Mouse (Mus musculus) cerebellum, adult (tissue): ENCODE data around the gene Odaph.
"Not testable (repeated sequence)": the region's sequence is repeated elsewhere in the genome, so short reads cannot be mapped to it uniquely, and the experiment has no call there.

ENCODE experiments used
- ATAC-seq: cut with Nextera tagmentation; 2 replicates; pipeline ENCODE4 v1.9.2; 2017; ENCODE audit warnings: mild to moderate bottlenecking, moderate library complexity, mixed read lengths; ENCODE audit not compliant: insufficient number of reproducible peaks, low FRiP score, low TSS enrichment

Gene Odaph

DNA sequence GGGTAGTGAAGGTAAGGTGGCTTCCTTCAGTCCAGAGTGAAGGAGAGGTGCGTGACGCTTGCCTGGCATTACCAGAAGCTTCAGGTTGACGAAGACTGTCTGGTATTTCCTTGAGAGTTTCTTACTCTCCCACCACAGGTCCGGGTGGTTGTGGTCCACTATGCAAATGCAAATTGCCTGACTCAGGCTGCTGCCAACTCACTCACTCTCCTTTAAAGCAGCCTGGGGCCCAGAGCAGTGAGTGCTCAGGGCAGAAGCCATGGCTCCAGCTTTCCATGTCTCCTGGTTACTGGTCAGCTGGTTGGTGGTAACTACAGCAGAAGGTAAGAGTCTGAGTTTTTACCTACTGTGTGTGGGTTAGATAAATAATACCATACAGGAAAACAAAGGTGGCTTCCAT is at the start of gene Odaph:
Gene Odaph, plus strand, starts transcription at position 240 of the 400 bp plus-strand sequence.
- ATAC-seq: no peak

DNA sequence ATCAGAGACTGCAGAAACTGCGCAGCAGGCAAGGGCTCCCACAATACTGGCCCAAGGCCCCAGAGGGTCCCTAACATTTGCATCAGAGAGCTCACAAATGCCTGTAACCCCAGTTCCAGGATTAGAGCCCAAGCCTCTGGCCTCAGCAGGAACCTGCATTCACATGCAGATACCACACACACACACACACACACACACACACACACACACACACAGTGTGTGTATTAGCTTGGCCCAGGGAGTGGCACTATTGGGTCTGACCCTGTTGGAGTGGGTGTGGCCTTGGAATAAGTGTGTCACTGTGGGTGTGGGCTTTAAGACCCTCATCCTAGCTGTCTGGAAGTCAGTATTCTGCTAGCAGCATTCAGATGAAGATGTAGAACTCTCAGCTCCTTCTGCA is 41.7 kb upstream of the Odaph start:
- ATAC-seq: not testable (repeated sequence)

DNA sequence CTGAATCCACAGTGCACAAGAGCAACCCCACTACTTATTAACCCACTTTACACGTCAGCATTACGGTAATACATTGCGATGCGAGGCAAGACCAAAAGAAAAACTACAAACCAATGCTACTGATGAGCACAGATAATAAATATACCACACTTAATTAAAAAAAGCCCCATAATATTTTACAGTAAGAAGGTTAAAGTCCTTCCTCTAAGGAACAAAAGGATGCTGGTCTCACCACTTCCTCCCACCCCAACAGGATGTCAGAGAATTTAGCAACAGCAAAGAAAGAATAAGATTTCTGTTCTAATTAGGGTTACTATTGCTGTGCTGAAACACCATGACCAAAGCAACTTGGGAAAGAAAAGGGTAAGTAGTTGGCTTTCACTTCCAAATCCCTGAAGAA is 40.3 kb upstream of the Odaph start:
- ATAC-seq: no peak

DNA sequence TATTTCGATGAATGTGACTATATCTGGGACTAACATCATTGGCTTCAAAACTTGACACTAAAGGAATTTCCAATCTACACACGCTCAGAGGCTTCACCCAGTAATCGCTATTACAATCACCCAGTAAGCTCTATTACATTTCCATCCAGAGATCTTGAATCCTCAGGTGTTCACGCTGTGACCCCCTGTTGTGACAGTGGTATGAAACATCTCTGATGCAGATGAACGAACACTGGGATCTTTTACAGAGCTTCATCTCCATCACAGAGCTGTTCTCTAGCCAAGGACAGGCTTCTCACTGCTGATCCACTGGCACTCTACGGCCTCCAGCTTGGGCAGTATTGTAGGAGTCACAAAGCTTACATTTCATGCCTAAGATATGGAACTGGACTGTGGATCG is 37.8 kb upstream of the Odaph start:
- no peak for ATAC-seq

DNA sequence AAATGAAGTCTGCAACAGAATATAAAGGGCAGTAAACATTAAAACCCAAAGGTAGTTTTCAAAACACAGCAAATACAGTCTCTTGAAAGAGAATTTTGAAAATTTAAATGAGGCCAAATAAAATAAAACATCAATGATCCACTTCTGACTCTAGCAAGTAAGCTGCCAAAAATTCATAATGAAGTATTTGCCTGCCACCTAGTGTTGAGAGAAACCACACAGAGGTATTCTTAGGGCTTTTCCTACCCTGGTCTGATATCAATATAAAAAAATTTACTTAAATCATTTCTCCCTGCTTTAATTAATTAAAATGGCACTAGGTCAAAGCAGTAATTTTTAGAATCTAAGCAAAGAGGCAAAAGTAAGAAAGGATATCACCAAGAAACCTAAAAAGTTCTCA is 35.9 kb upstream of the Odaph start:
- ATAC-seq: no peak

DNA sequence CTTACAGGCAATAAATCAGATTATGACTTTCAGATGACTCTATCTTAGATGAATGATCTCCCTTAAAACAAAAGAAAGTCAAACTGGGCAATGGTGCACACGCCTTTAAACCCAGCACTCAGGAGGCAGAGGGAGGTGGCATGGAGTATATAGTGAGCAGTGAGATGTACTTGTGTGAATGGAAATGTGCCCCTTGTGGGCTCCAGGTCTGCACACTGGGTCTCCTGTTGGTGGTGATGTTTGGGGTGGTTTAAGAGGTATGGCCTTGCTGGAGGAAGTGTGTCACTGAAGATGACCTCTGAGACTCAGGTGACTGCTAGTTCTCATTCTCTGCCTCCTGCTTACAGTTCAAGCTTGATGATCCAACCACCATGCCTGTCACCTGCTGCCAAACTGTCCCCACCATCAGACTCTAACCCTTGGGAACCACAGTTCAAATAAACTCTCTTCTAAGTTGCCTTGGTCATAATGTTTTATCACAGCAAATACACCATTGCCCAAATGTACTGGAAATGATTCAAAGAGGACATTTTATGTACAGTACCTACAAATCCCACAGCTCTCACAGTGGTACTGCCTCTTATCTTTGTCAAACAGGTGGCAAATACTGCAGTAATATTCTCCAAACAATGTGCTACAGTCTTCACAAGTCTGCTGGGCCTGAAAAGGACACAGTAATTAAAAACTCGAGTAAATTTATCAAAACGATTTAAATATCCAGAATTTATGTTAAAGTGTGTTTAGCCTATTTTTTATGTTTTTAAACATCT is 30.1 kb upstream of the Odaph start:
- ATAC-seq: no peak

DNA sequence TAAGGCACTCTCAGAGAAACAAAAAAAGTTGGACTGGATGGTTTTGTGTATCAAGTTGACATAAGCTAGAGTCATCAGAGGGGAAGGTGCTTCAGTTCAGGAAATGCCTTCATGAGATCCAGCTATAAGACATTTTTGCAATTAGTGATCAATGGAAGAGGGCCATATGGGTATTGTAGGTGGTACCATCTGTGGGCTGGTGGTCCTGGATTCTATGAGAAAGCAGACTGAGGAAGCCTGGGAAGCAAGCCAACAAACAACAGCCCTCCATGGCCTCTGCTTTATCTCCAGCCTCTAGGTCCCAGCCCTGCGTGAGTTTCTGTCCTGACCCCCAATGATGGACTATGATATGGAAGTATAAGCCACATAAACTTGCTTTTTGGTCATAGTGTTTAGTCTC is 28.2 kb upstream of the Odaph start:
- ATAC-seq: no peak

DNA sequence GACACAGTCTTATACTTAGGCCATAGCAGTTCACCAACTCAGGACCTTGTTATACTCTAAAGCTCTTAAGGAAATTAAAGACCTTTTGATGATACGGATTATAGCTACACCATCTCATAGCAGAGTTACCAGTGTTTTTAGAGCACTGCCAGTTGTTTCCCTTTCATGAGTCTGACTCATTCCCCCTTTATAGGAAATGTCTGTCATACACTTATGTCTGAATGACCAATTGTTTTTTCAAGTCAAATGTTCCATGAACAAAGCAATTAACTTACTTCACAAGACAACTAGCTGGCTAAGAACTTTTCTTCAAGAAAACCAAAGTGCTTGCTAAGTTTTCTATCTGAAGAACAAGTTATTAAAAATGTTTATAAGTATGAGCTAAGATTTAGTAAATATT is 27.3 kb upstream of the Odaph start:
- no peak for ATAC-seq

DNA sequence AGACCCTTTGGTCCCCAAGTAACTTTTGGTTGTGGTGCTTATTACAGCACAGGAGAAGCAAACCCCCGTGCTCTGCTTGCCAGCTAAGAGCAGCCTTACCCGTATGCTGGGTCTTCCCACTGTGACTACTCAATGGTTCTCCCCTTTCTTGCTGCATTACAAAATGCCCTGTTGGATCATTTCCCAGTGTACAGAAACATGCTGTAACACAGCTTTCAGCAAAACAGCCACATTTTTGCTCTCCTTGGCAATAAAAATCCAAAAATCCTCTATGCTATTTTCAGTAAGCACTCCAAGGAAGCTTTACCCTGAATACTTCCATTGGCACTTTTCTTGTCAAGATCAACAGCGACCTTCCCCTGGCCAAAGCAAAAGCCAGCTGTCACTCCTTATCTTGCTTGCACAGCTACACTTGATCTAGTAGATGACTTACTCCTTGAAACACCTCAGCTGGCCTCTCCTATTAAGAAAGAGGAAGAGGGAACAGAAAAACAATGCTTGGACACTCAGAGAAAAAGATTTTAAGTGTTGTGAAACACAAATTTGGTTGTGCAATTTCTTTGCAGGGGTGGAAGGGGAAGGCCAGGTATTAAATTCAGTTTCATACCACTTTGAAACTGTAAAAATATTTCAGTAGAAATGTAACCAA is 26.5 kb upstream of the Odaph start:
- ATAC-seq: no peak

DNA sequence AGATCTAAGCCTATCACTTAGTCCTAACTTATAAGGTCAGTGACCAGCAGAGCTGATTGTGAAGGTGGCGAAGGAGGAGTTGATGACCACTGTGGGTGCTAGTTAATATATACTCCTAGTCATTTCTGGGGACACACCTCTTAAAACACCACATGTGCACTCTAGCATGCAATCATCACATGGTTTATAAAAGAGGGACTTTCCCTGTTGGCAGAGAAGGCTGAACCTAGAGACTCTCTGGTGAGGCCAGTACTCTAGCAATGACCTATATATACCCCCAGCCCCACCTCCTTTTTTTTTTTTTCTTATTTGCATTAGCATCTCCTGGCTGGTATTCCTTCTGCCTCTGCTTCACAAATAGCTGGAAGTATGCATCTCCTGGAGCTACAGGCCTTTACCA is 25.9 kb upstream of the Odaph start:
- no peak for ATAC-seq

DNA sequence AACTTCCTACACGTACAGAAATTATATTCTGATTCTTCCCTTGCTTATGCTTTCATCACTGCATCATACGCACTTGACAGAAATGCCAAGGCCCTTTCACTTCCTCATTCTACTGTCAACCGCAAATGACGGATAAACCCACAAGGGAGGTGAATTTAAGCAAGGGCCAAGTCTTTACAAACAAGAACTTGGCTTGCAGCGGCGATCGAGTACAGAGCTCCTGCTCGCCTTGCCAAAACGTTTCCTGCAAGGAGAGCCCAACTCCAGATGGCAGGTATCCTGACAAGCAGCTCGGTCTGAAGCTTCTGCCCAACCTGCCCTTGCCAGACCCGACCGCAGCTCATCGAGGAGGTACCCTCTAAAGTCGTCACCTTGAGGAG is 25.0 kb upstream of the Odaph start:
- no peak; the same call in 1 of the 2 replicates for ATAC-seq

DNA sequence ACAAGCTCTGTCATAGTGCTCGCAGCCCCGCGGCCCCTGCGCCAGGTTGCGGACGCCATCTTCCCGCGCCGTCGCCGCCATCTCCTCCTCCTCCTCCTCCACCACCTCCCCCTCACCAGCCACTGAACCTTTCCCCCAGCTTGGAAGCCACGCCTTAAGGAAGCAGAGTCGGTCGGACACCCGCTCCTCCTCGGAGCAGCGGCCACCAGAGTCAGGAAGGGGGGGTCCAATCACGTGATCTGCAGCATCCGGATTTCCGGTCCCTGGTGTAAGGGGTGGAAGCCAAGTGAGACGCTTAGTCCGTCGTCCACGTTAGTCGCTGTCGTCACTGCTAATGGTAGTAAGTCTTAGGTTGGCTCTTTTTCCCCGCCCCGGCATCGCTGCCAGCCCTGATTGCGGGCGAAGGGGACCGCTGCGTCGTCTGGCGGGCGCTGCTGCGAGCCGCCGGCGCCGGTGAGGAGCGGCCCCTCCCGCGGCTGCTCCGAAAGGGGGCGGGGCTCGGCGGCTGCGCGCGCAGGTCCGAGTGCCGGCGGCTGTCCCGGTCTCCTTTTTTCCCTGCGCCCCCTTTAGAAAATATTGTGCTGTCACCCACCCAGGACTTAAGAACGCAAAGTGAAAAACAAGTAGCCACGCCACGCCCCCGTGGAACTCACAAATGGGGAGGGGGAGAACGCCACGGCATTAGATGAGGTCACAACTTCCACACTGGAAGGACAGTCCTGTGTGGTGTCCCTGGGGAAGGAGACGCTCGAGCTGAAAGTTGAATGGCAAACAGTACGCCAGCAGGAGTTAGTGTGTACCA is 24.4 kb upstream of the Odaph start, which contains the start of gene Rchy1:
Gene Rchy1, minus strand, starts transcription at position 430 of the 802 bp plus-strand sequence.
- ATAC-seq: peak; percentile 96

DNA sequence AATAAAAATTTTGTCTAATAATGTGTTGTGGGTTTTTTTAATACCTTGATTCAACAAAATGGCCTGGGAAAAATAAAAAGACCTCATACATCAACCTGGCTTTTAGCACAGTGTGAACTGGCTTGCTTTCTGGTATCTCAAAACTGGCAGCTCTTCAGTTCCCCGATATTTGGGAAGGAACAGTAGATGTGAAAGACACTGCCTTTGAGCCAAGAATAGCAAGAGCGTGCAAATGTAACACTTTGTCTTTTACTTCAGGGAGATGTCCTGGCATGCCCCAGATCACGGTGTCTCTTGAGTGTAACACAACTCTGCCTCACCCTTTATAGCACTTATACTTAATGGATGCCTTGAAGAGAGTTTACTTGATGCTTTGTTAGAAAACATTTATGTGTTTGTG is 15.2 kb upstream of the Odaph start:
- ATAC-seq: no peak

DNA sequence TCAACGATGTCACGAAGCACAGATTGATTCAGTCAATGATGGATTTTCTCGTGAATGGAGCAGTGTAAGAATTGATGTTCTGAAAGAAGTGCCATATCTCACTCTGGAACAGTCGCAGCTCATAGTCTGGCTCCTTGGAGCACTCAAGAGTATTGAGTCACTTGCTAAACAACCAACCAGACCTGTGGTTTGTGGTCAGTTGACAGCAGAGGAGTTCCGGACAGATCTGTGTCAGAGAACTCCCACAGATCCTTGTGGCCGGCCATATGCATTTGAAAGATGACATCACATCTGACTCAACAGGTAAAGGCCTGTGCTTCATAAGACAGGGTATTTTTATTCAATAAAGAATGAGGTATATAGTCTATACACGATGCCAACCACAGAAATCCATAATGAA is 13.3 kb upstream of the Odaph start:
- no peak for ATAC-seq

DNA sequence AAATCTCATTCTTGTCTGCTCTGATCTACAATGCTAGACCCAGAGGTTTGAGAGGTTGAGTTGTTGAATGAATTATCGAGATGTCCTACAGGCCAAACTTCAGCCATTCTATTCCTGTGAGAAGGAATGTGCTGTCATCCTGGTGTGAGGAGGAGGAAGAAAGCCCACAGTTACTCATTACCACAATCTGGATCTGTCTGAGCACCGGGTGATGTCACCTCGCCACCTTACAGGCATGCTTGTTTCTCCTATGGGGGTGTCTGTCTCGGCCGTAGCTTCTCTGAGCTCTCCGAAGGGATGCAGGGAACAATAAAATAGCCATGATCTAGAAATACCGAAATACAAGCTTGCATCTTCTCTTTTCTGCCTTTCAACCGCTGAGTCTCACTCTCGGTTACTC is 11.5 kb upstream of the Odaph start:
- no peak for ATAC-seq

DNA sequence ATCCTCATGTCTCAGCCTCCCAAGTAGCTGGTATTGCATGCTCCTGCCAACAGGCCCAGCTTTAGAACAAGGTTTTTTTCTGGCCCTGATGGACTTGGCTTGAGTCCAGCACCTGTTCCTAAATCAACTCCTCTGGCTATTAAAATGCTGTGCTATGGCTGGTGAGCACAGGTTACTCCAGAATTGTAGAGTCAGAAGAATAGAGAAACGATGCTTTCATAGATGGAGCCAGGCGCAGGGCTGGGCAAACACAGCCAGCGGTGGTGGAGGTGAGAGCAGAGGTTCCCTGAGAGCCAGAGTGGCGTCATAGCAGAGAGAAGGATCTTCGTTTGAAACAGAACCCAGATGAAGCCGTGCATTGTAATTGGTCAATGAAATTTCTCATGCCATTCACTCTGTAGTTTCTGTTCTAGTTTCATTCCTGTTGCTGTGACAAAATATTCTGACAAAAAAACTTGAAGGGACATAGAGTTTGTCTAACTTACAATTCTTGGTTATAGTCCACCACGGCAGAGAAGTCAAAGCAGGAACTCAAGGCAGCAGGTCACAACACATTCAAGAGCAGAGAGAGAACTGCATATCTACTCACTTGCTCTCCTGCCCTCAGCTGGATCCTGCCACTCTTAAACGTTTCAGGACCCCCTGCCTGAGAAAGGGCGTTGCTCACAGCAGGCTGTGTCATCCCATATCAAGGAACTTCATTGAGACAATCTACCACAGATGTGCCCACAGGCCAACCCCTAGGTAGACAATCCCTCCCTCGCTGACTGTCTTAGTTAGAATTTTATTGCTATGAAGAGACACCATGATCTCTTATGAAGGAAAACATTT is 10.5 kb upstream of the Odaph start:
- no peak for ATAC-seq

DNA sequence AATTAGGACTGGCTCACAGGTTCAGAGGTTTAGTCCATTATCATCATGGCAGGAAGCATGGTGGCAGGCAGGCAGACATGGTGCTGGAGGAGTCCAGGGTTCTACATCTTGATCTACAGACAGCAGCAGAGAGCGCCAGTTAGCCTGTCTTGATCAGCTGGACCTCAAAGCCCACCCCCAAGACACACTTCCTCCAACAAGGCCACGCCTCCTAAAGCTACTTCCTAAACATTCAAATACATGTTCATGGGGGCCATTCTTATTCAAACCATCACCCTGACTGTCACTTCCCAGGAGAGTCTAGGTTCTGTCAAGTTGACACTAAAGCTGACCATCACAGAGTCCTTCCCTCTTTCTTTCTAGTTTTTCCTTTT is 9.9 kb upstream of the Odaph start:
- no peak for ATAC-seq

DNA sequence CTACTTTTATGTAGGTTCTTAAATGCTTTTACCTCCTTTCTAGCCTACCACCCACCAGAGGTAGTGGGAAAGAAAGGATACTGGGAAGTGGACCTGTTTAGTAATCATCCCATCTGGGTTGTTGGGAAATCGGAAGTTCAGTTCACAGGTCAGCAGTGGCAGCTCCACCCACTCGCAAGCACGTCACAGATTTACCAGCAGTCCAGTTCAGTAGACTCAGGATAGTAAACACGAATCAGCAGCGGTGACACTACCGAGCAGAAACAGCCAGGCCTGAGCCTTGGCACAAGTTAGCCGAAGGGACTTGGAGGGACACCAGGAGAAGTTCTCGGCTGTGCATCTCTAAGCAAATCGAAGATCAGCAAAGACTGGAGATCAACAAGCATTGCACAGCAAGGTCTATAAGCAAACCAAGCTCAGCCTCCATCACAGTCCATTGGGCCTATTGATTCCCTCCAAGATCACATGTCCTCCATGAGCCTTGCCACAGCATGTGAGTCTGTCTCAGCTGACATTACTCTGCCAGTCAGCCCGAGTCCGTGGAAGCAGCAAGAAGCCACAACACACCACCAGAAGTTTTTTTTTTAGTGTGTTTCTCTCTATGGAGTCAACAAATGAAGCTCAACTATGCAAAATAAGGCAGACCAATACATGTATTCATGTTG is 6.0 kb upstream of the Odaph start:
- ATAC-seq: no peak

DNA sequence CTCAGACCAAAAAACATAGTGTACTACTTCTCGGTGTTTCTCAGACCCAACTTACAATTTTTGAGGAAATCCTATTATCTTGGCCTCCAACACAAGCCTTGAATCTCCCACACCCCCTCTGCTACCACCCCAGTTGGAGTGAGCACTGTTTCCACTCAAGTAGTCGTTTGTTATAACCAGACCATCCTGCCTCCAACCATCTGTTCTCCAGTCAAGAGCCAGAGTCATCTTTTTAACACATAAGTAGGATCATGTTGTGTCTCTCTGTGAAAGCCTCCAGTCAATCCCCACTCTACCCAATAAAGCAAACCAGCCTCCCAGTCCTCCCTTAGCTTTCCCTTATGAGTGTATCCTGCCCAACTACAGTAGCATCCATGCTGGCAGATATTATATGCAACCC is 3.8 kb upstream of the Odaph start:
- ATAC-seq: no peak

DNA sequence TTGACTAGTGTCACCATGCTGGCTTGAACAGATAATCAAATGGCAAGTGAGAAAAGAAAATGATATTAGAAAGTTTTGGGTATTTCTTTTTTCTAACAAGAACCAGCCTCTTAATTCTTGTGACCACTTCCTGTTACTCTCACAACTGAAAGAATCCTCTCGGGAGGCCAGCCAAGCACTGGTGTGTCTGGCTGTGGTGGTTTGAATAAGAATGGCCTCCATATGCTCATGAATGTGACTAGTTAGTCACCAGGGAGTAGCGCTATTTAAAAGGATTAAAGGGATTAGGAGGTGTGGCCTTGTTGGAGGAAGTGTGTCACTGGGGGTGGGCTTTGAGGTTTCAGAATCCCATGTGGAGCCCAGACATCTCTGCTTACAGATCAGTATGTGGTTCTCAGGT is 1.6 kb upstream of the Odaph start:
- no peak for ATAC-seq
